Mouse (Mus musculus) heart, postnatal 4 days (tissue): ENCODE measurements around the gene C2cd5. TPM values are rescaled to one million over a fixed set of nuclear protein-coding genes. Genes with fewer than 3 reads are reported as not detected.

Experiments
- DNase-seq: peaks from one replicate; pipeline ENCODE4 v3.0.0; 2021
- total RNA-seq, 2 experiments: library from RNA; stranded (reverse); gene quantifications; 2 replicates each; pipeline ENCODE4 v1.2.3; 2021

Gene C2cd5
- total RNA-seq, 2 experiments from 2014 or later: 21.5 to 24.9 TPM

GRCm38 (mm10) chr6:143115011-143115445, 15.1 kb upstream of the C2cd5 start:
- no peak for DNase-seq

- peak; percentile 34 for DNase-seq
Measured at GRCm38 (mm10) chr6:143114556-143114955, 14.6 kb upstream of the C2cd5 start.

GRCm38 (mm10) chr6:143110371-143110770, 10.4 kb upstream of the C2cd5 start:
- DNase-seq: no peak

GRCm38 (mm10) chr6:143109622-143110218, 9.8 kb upstream of the C2cd5 start:
- DNase-seq: no peak

- DNase-seq: no peak
Measured at GRCm38 (mm10) chr6:143108031-143108430, 8.1 kb upstream of the C2cd5 start.

GRCm38 (mm10) chr6:143107611-143108010, 7.7 kb upstream of the C2cd5 start:
- no peak for DNase-seq

- no peak for DNase-seq
Measured at GRCm38 (mm10) chr6:143105766-143106165, 5.8 kb upstream of the C2cd5 start.

- DNase-seq: peak; percentile 19
Measured at GRCm38 (mm10) chr6:143103981-143104680, 4.2 kb upstream of the C2cd5 start.

- DNase-seq: no peak
Measured at GRCm38 (mm10) chr6:143100478-143101115, 656 bp upstream of the C2cd5 start.

GRCm38 (mm10) chr6:143099281-143099680, 660 bp downstream of the C2cd5 start:
- DNase-seq: peak; percentile 36

- DNase-seq: no peak
Measured at GRCm38 (mm10) chr6:143095126-143095525, 4.8 kb downstream of the C2cd5 start.

- DNase-seq: no peak
Measured at GRCm38 (mm10) chr6:143092856-143093255, 7.1 kb downstream of the C2cd5 start.

- DNase-seq: no peak
Measured at GRCm38 (mm10) chr6:143091076-143091475, 8.9 kb downstream of the C2cd5 start.

GRCm38 (mm10) chr6:143087332-143087731, 12.6 kb downstream of the C2cd5 start:
- no peak for DNase-seq

- no peak for DNase-seq
Measured at GRCm38 (mm10) chr6:143085898-143086297, 14.0 kb downstream of the C2cd5 start.

- DNase-seq: no peak
Measured at GRCm38 (mm10) chr6:143084314-143085025, 15.5 kb downstream of the C2cd5 start.

GRCm38 (mm10) chr6:143081479-143082106, 18.3 kb downstream of the C2cd5 start:
- DNase-seq: no peak

- DNase-seq: no peak
Measured at GRCm38 (mm10) chr6:143080774-143081173, 19.2 kb downstream of the C2cd5 start.

GRCm38 (mm10) chr6:143079126-143079525, 20.8 kb downstream of the C2cd5 start:
- DNase-seq: no peak

- DNase-seq: no peak
Measured at GRCm38 (mm10) chr6:143076461-143076860, 23.5 kb downstream of the C2cd5 start.

GRCm38 (mm10) chr6:143073914-143074313, 26.0 kb downstream of the C2cd5 start:
- no peak for DNase-seq

- no peak for DNase-seq
Measured at GRCm38 (mm10) chr6:143073476-143073875, 26.5 kb downstream of the C2cd5 start.
